Mouse (Mus musculus) brain, adult 10 weeks (tissue): ENCODE data around the gene Fam20a. TPM values are rescaled to one million over a fixed set of nuclear protein-coding genes. Genes with fewer than 3 reads are reported as not detected.

ENCODE experiments used
- polyA plus RNA-seq: library from polyadenylated mRNA; stranded (reverse); fragments of 350-450 nt; fragmentation: Illumina TruSeq; extraction: RNeasy Lipid Tissue Mini Kit (QIAGEN cat#74804); gene quantifications from one replicate; pipeline ENCODE4 v1.2.3, GENCODE M21; 2015; ENCODE audit warnings: low read depth, low replicate concordance

Fam20a gene
- 11.4 TPM for polyA plus RNA-seq

DNA sequence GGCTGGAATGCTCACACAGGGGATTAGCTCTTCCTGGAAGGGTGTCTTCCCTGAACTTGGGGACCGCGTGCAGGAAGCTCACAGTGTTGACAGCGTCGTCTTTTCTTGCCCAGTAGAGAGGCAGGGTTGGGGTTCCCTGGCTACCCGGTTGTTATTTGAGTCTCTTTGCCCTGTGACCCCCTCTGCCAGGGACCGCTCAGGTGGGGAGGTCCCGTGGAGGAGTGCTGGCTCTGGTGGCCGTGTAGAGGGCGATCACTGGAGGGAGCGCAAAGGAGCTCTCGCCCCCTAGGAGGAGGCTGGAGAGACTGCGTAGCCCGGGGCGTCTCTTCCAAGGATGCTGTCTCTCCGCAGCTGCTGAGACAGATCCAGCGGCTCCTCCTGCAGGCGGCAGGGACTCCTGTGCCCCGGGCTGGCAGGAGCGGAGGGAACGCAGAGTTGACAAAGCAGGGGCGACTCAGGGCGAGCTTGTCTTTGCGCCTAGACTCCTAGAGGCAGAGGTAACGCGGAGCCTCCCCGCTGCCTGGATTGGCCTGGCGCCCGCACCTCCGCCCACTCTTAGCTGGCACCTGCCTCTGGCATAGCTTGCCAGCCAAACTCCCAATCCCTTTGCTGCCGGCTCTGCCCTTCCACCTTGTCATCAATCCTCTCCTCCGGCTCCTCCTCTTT is at the start of gene Fam20a:
Gene Fam20a, minus strand, starts transcription at position 499 of the 666 bp plus-strand sequence.

GRCm38 (mm10) chr11:109649206-109649605 is 72.9 kb downstream of the Fam20a start, which contains the start of gene Prkar1a:
TSS of gene Prkar1a (plus strand) at chr11:109649405.

Other genes with a start within 250 kb of the Fam20a start
- 27.8 TPM for gene Arsg, start 248.9 kb downstream of the Fam20a start, polyA plus RNA-seq
- gene Slc16a6, start 248.7 kb downstream of the Fam20a start, polyA plus RNA-seq, result 15.1 TPM
- 21.7 TPM for gene Wipi1, start 110.3 kb downstream of the Fam20a start, polyA plus RNA-seq
- 552 TPM for gene Prkar1a, start 72.9 kb downstream of the Fam20a start, polyA plus RNA-seq
- not detected for gene 1700012B07Rik, start 105.8 kb upstream of the Fam20a start, polyA plus RNA-seq